ENCODE assay signal across 13 mouse cellular contexts in the genomic region with DNA sequence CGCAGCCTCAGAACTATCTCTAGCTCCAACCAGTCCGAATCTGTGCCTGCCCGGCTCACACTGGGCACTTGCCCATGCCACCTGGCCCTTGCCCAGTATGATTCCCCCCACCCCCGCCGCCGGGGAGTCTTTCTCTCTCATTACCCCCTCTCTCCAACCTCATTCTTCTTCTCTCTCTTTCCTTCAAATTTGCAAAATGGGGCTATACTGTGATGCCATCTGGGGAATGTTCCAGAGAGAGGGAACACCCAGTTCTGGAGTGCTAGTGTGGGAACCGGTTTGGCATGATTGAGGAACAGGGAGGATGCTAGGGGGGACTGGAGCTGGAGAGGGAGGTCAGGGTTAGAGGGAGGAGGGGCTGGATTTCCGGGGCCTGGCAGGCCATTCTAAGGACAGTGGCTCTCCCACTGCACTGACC.
DNase-seq lines count a peak whose midpoint lies in the region; TF ChIP-seq lines count a peak whose summit lies in the region.
"Had no signal": no experiment of that assay in that cellular context is flagged by ENCODE, and none has a peak within 500 bp of the region (broad histone marks: within the 10 kb centered on the region; RNA-seq: fewer than 3 reads in every experiment).

No protein-coding gene starts in this region.

- TF ChIP-seq CTCF in lung, adult 2 months (IDR thresholded peaks at IDR 0.05; ENCODE audit: insufficient read depth, low read length): no peak

- peak; percentile 12 for DNase-seq in cerebellum, adult 11-12 months
- DNase-seq in cerebellum, postnatal 4 days (ENCODE audit: low spot score in 2 of 2): no peak
- DNase-seq in lung, postnatal 14 days: peak; percentile 19
- DNase-seq in lung, adult 2 months: no peak
- peak; percentile 54 to 86 for DNase-seq in layer of hippocampus, postnatal 14 days (ENCODE audit: low spot score in 2 of 2)
- peak; percentile 40 for DNase-seq in lung, postnatal 36 days
- DNase-seq in embryo, embryonic 11 days: no peak
- DNase-seq in adrenal gland, adult 18-20 months (ENCODE audit: low spot score in 2 of 2): no peak
- DNase-seq: adrenal gland, postnatal 25 days; kidney, adult 9 months had no signal

- 59% methylated on average over 8 of the region's 8 CpGs for WGBS in lung, adult 2 months

- no peaks in the 10 kb centered on the region for H3K4me1 ChIP-seq in lung, adult 2 months (ENCODE audit: control insufficient read depth, insufficient read depth, low read length)
- H3K4me1 ChIP-seq: liver, embryonic 15.5 days had no signal

- TF ChIP-seq POLR2A in lung, adult 2 months (IDR thresholded peaks at IDR 0.05; ENCODE audit: borderline replicate concordance, extremely low read depth, low read depth, low read length): no peak

- no peak overlapping the region for H3K4me3 ChIP-seq in lung, adult 2 months (replicated peaks; ENCODE audit: extremely low read depth, low read depth, low read length)
- H3K4me3 ChIP-seq: limb, embryonic 10.5 days; liver, embryonic 15.5 days; neural tube, embryonic 12.5 days had no signal

Comparison
In these comparisons a context has a peak if more than half of its experiments do, and no peak if none do; other contexts are left out.
1. DNase-seq: peak in cerebellum, adult 11-12 months (single experiment), lung, postnatal 14 days (single experiment), layer of hippocampus, postnatal 14 days (2 of 2) and lung, postnatal 36 days (single experiment); none in cerebellum, postnatal 4 days (0 of 2), lung, adult 2 months (single experiment), embryo, embryonic 11 days (single experiment) and adrenal gland, adult 18-20 months (0 of 2).